ENCODE assay signal across 8 mouse cellular contexts in genomic region chr17:56030919-56031318, GRCm38 (mm10). TPM values are rescaled to one million over a fixed set of nuclear protein-coding genes. Genes with fewer than 3 reads are reported as not detected.
DNase-seq lines count a peak whose midpoint lies in the region; ATAC-seq and TF ChIP-seq lines count a peak whose summit lies in the region.

No protein-coding gene starts in this region.

- ATAC-seq in G1E (ENCODE audit: extremely low read depth, insufficient number of reproducible peaks, low FRiP score, poor library complexity, severe bottlenecking), result peak; percentile 88

- DNase-seq in gastrocnemius, postnatal 14 days, result peak; percentile 43
- no peak for DNase-seq in gastrocnemius, postnatal 25 days
- DNase-seq in G1E (ENCODE audit: low spot score), result peak; percentile 79
- no peak for DNase-seq in liver, adult 2 months (ENCODE audit: extremely low read depth, low read depth, low spot score)
- peak; percentile 46 for DNase-seq in thymus, postnatal 25 days
- DNase-seq in embryo, embryonic 10 days (ENCODE audit: low spot score), result no peak
- DNase-seq in urinary bladder, postnatal 14 days (ENCODE audit: low spot score), result no peak

- no peak overlapping the region for H3K27ac ChIP-seq in embryonic fibroblast, embryonic 13.5 days (ENCODE audit: insufficient read depth, low read length)
- H3K27ac ChIP-seq in liver, adult 2 months (replicated peaks; ENCODE audit: insufficient read depth, low read depth, low read length), result 0 out of 2 replicates have a peak overlapping the region, but pooled peaks have one; percentile 21

- 41% methylated on average over 5 of the region's 5 CpGs for WGBS in liver, adult 2 months

- H3K27me3 ChIP-seq in G1E (ENCODE audit: insufficient read depth, low read length), result no peaks in the 10 kb centered on the region
- no peaks in the 10 kb centered on the region for H3K27me3 ChIP-seq in liver, adult 2 months (ENCODE audit: control insufficient read depth, insufficient read depth, low read length)

- H3K79me2 ChIP-seq in liver, adult 2 months (ENCODE audit: control insufficient read depth, insufficient read depth, low read length), result peaks cover 63% of the 10 kb centered on the region

- no peak for TF ChIP-seq POLR2A in embryonic fibroblast, embryonic 13.5 days (IDR thresholded peaks at IDR 0.05; ENCODE audit: low read depth, low read length)
- no peak for TF ChIP-seq POLR2A in liver, adult 2 months (IDR thresholded peaks at IDR 0.05; ENCODE audit: extremely low read depth, insufficient read depth, low read length)

- H3K9ac ChIP-seq in liver, adult 2 months (ENCODE audit: low read depth, low read length), result no peak overlapping the region

- H3K4me1 ChIP-seq in G1E (ENCODE audit: insufficient read depth, low read depth, low read length), result peaks cover 74% of the 10 kb centered on the region
- H3K4me1 ChIP-seq in embryonic fibroblast, embryonic 13.5 days (ENCODE audit: control insufficient read depth, insufficient read depth, low read length), result peaks cover 41% of the 10 kb centered on the region
- H3K4me1 ChIP-seq in liver, adult 2 months (ENCODE audit: control insufficient read depth, insufficient read depth, low read length), result peaks cover 50% of the 10 kb centered on the region

- intact Hi-C loops in gastrocnemius, postnatal 14 days (cut with DNase I; ENCODE audit: low total_unique reads), result no loop called here

- peaks cover 91% of the 10 kb centered on the region for H3K36me3 ChIP-seq in G1E (replicated peaks)
- no peaks in the 10 kb centered on the region for H3K36me3 ChIP-seq in liver, adult 2 months (ENCODE audit: control insufficient read depth, insufficient read depth, low read length)

- no peak for TF ChIP-seq CTCF in G1E (IDR thresholded peaks at IDR 0.05; ENCODE audit: low read depth, low read length)
- peak; percentile 15; the same call in 1 of the 2 replicates for TF ChIP-seq CTCF in embryonic fibroblast, embryonic 13.5 days (IDR thresholded peaks at IDR 0.05; ENCODE audit: borderline replicate concordance, insufficient read depth, low read length)
- TF ChIP-seq CTCF in liver, adult 2 months (IDR thresholded peaks at IDR 0.05; ENCODE audit: low read depth, low read length), result 0 out of 2 replicates have a peak, but pooled peaks have one; percentile 23

- H3K4me3 ChIP-seq in G1E (ENCODE audit: low read depth, low read length), result peak overlapping the region; percentile 10; the same call in 1 of the 2 replicates
- H3K4me3 ChIP-seq in embryonic fibroblast, embryonic 13.5 days (ENCODE audit: insufficient read depth, low read length), result no peak overlapping the region
- no peak overlapping the region for H3K4me3 ChIP-seq in liver, adult 2 months (ENCODE audit: insufficient read depth, low read depth, low read length)

- no peaks in the 10 kb centered on the region for H3K9me3 ChIP-seq in G1E (replicated peaks)

RNA-seq across cellular contexts. Expression of gene Sh3gl1, which starts 5.5 kb away (rescaled TPM):
- total RNA-seq in gastrocnemius, postnatal 14 days (2021), result 10 to 100 TPM; 18.3 to 20.4 TPM
- 10 to 100 TPM; 10.8 to 12.4 TPM for total RNA-seq in gastrocnemius, postnatal 25 days (2021)
- 21.6 and 24.3 TPM in 2 replicates for total RNA-seq in G1E (2014; fragmentation: Nextera tagmentation)
- 28.5 and 30.1 TPM in 2 replicates for total RNA-seq in G1E (2017)
- 64.2 and 74.6 TPM in 2 replicates for polyA plus RNA-seq in G1E (2012)
- polyA plus RNA-seq in embryonic fibroblast, embryonic 13.5 days (2011; ENCODE audit: insufficient read length, low read depth, missing spikeins), result 89.5 and 105 TPM in 2 replicates
- 8.8 and 10.5 TPM in 2 replicates for total RNA-seq in liver, adult 2 months (2014; rRNA removed)
- 33.5 and 40.0 TPM in 2 replicates for polyA plus RNA-seq in liver, adult 2 months (2012; rRNA removed)

RNA-seq across cellular contexts. Expression of gene Chaf1a, which starts 9.3 kb away (rescaled TPM):
- 1 to 10 TPM; 1.8 to 2.3 TPM for total RNA-seq in gastrocnemius, postnatal 14 days (2021)
- 1 to 10 TPM in 1 of 2 experiments, under 1 TPM in 1; 0.79 to 1.3 TPM for total RNA-seq in gastrocnemius, postnatal 25 days (2021)
- 31.2 and 32.9 TPM in 2 replicates for total RNA-seq in G1E (2014; fragmentation: Nextera tagmentation)
- 29.0 and 31.3 TPM in 2 replicates for total RNA-seq in G1E (2017)
- polyA plus RNA-seq in G1E (2012), result 84.1 and 143 TPM in 2 replicates
- 13.3 and 13.9 TPM in 2 replicates for polyA plus RNA-seq in embryonic fibroblast, embryonic 13.5 days (2011; ENCODE audit: insufficient read length, low read depth, missing spikeins)
- 0.37 and 0.81 TPM in 2 replicates for total RNA-seq in liver, adult 2 months (2014; rRNA removed)
- 0.26 and 0.31 TPM in 2 replicates for polyA plus RNA-seq in liver, adult 2 months (2012; rRNA removed)

RNA-seq across cellular contexts. Expression of gene Mpnd, which starts 25.4 kb away (rescaled TPM):
- total RNA-seq in gastrocnemius, postnatal 14 days (2021), result 10 to 100 TPM; 32.8 to 38.4 TPM
- total RNA-seq in gastrocnemius, postnatal 25 days (2021), result 10 to 100 TPM; 43.3 to 44.4 TPM
- 11.2 and 25.4 TPM in 2 replicates for total RNA-seq in G1E (2014; fragmentation: Nextera tagmentation)
- 39.1 and 43.9 TPM in 2 replicates for total RNA-seq in G1E (2017)
- 46.2 and 48.5 TPM in 2 replicates for polyA plus RNA-seq in G1E (2012)
- 45.3 and 51.1 TPM in 2 replicates for polyA plus RNA-seq in embryonic fibroblast, embryonic 13.5 days (2011; ENCODE audit: insufficient read length, low read depth, missing spikeins)
- total RNA-seq in liver, adult 2 months (2014; rRNA removed), result 86.2 and 93.2 TPM in 2 replicates
- 142 and 175 TPM in 2 replicates for polyA plus RNA-seq in liver, adult 2 months (2012; rRNA removed)

RNA-seq across cellular contexts. Expression of gene Stap2, which starts 25.5 kb away (rescaled TPM):
- 1 to 10 TPM; 3.9 to 4.4 TPM for total RNA-seq in gastrocnemius, postnatal 14 days (2021)
- total RNA-seq in gastrocnemius, postnatal 25 days (2021), result 1 to 10 TPM; 2.6 to 4.9 TPM
- total RNA-seq in G1E (2014; fragmentation: Nextera tagmentation) (not detected in 2 replicates), G1E (2017) (0.27 and 0.29 TPM in 2 replicates)
- polyA plus RNA-seq in G1E (2012), result not detected in 2 replicates
- polyA plus RNA-seq in embryonic fibroblast, embryonic 13.5 days (2011; ENCODE audit: insufficient read length, low read depth, missing spikeins), result 0.35 and 0.58 TPM in 2 replicates
- total RNA-seq in liver, adult 2 months (2014; rRNA removed), result 30.9 and 35.3 TPM in 2 replicates
- polyA plus RNA-seq in liver, adult 2 months (2012; rRNA removed), result 38.8 and 44.8 TPM in 2 replicates

RNA-seq across cellular contexts. Expression of gene Ubxn6, which starts 43.9 kb away (rescaled TPM):
- 10 to 100 TPM; 38.3 to 38.9 TPM for total RNA-seq in gastrocnemius, postnatal 14 days (2021)
- 10 to 100 TPM; 42.7 to 46.1 TPM for total RNA-seq in gastrocnemius, postnatal 25 days (2021)
- total RNA-seq in G1E (2014; fragmentation: Nextera tagmentation) (9.0 and 9.3 TPM in 2 replicates), G1E (2017) (17.1 and 19.1 TPM in 2 replicates)
- 21.2 and 21.4 TPM in 2 replicates for polyA plus RNA-seq in G1E (2012)
- 35.2 and 36.6 TPM in 2 replicates for polyA plus RNA-seq in embryonic fibroblast, embryonic 13.5 days (2011; ENCODE audit: insufficient read length, low read depth, missing spikeins)
- 34.9 and 42.9 TPM in 2 replicates for total RNA-seq in liver, adult 2 months (2014; rRNA removed)
- 55.8 and 56.0 TPM in 2 replicates for polyA plus RNA-seq in liver, adult 2 months (2012; rRNA removed)

Comparison
In these comparisons a context has a peak if more than half of its experiments do, and no peak if none do; other contexts are left out.
1. DNase-seq: peak in gastrocnemius, postnatal 14 days (single experiment), G1E (single experiment) and thymus, postnatal 25 days (single experiment); none in gastrocnemius, postnatal 25 days (single experiment), liver, adult 2 months (single experiment), embryo, embryonic 10 days (single experiment) and urinary bladder, postnatal 14 days (single experiment).
2. RNA of gene Chaf1a, which starts 9.3 kb away (total RNA-seq): 29.0 to 32.9 TPM in G1E; 1.8 to 2.3 TPM in gastrocnemius, postnatal 14 days, 0.79 to 1.3 TPM in gastrocnemius, postnatal 25 days and 0.37 to 0.81 TPM in liver, adult 2 months; every median in the first group is over 4 times any median in the second.